Mouse (Mus musculus) heart, embryonic 15.5 days (tissue): ENCODE data around the gene Golph3. TPM values are rescaled to one million over a fixed set of nuclear protein-coding genes. Genes with fewer than 3 reads are reported as not detected.

Experiments used
- ATAC-seq: fragments of 200-750 bp; cut with Nextera tagmentation; replicated peaks from 2 replicates; pipeline ENCODE4 v1.8.0; 2017; ENCODE audit warnings: low read depth, moderate TSS enrichment; ENCODE audit not compliant: insufficient number of reproducible peaks, insufficient read depth, low FRiP score
- H3K27ac ChIP-seq: fragments of 300-500 bp; sonication (generic); 2 replicates; pipeline ENCODE4 v1.5.1; 2015; ENCODE audit warnings: mild to moderate bottlenecking, inconsistent platforms
- H3K27me3 ChIP-seq: fragments of 300-500 bp; sonication (generic); 2 replicates; pipeline ENCODE4 v1.6.1; 2015; ENCODE audit warnings: inconsistent platforms
- H3K36me3 ChIP-seq: fragments of 300-500 bp; sonication (generic); 2 replicates; pipeline ENCODE4 v1.6.1; 2015; ENCODE audit warnings: mild to moderate bottlenecking, inconsistent platforms
- H3K4me1 ChIP-seq: fragments of 300-500 bp; sonication (generic); replicated peaks from 2 replicates; pipeline ENCODE4 v1.6.1; 2015; ENCODE audit warnings: inconsistent platforms
- H3K4me2 ChIP-seq: fragments of 300-500 bp; sonication (generic); 2 replicates; pipeline ENCODE4 v1.6.1; 2015; ENCODE audit warnings: inconsistent platforms, mild to moderate bottlenecking, moderate library complexity
- H3K4me3 ChIP-seq: fragments of 300-500 bp; sonication (generic); 2 replicates; pipeline ENCODE4 v1.5.1; 2015; ENCODE audit warnings: mild to moderate bottlenecking, inconsistent platforms
- H3K9ac ChIP-seq: fragments of 300-500 bp; sonication (generic); 2 replicates; pipeline ENCODE4 v1.6.1; 2015; ENCODE audit warnings: mild to moderate bottlenecking, inconsistent platforms
- H3K9me3 ChIP-seq: fragments of 300-500 bp; sonication (generic); replicated peaks from 2 replicates; pipeline ENCODE4 v1.6.1; 2016; ENCODE audit warnings: inconsistent platforms
- WGBS: fragments of 180-500 bp; shearing (Covaris S2); methylation state at CpG from one replicate; pipeline ENCODE4 v1.1.7; 2015; ENCODE audit warnings: mixed read lengths; 5-methylcytosine and 5-hydroxymethylcytosine counted together
- polyA plus RNA-seq: library from polyadenylated mRNA; unstranded; fragments of >200 nt; fragmentation: Nextera tagmentation; extraction: Ambion mirVana; gene quantifications from 2 replicates; pipeline ENCODE4 v1.2.1, GENCODE M21; 2015

The Golph3 gene
- polyA plus RNA-seq, 1 experiment from 2014 or later, result 62.7 TPM

DNA sequence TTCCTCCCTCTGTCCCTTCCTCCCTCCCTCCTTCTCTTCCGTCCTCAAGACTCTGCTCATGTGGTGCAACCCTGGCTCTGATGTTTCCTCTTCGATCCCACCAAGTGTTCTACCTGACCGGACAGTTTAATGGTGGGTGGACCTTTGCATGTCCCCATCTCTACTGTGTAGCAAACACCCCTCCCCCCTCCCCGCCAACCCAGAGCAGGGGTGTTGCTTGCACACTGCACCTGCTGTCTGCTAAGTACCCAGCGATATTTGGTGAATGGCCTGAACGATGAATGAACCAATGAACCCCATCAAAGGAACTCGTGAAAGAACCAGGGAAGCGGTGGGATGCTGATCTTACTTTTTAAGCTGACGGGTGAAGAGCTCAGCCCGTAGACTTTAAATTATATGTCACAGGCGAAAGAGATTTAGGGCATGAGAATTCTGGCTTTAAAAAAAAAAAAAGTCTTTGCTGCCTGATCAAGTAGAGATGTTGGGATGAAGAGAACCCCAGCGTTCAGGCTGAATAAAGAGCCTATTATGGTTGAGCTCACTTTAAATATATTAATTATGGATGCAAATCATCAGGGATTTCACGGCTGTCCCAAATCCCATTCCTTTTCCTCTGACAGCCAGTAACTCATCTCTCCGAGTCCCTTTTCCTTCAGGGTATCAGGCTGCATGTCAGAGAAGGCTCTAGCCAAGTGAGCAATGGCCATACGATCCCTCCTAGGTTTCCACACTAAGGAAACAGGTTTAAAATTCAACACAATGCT lies 67.7 kb downstream of the Golph3 start:
- Histone ChIP-seq H3K27ac (no peak overlapping the region), H3K4me2 (no peak overlapping the region), H3K9me3 (no peaks in the 10 kb centered on the region), H3K4me1 (no peaks in the 10 kb centered on the region), H3K27me3 (no peaks in the 10 kb centered on the region), H3K4me3 (no peak overlapping the region), H3K9ac (no peak overlapping the region), H3K36me3 (0 out of 2 replicates have a peak, but pooled peaks cover 5% of the 10 kb centered on the region)
- 81% methylated on average over 15 of the region's 15 CpGs for WGBS
- ATAC-seq, result no peak

DNA sequence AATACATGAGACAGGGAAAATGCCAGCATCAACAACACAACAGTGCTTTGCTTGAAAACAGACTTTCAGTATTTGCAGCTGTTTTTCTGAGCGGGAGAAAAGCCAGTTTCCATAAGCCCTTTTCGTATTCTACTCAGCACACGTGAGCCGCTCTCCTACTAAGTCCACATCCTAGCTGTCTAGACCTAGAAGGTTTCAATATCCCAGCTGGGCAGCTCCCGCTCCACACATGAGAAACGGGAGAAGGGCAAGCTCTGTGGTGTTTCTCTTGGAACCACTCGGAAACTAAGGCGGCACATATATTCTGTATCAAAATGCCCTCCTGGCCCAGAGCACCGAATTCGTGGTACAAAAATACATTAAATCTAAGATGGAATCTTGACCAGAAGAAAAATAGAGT lies 73.5 kb downstream of the Golph3 start:
- no peak for ATAC-seq
- no peaks in the 10 kb centered on the region for H3K27me3 ChIP-seq
- no peaks in the 10 kb centered on the region for H3K9me3 ChIP-seq
- no peak overlapping the region for H3K27ac ChIP-seq
- H3K4me2 ChIP-seq, result no peak overlapping the region
- H3K9ac ChIP-seq, result no peak overlapping the region
- no peak overlapping the region for H3K4me3 ChIP-seq
- H3K4me1 ChIP-seq, result no peaks in the 10 kb centered on the region
- WGBS, result 85% methylated on average over 10 of the region's 10 CpGs
- H3K36me3 ChIP-seq, result no peaks in the 10 kb centered on the region; the same call in 1 of the 2 replicates

DNA sequence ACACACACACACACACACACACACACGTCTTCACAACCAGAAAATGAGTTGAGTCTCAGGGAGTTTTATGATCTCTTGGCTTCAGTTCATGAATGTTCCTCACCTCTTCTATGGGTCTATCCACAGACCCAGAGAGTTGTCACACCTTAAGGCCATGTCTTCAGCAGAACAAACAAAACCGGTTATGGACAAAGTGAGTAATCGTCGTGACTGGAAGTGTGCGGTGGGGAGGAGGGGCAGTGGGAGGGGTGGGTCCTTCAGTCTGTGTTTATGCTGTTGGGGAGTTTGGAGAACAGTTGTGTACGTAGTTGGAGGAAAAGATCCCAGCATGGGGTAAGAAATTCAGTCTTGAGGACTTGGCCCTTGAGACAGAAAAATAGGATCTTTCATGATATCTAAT lies 75.8 kb downstream of the Golph3 start:
- H3K4me1 ChIP-seq, result no peaks in the 10 kb centered on the region
- 78% methylated on average over 6 of the region's 6 CpGs for WGBS

More for the DNA sequence above, 75.8 kb downstream of the Golph3 start:
- peaks cover 10% of the 10 kb centered on the region; the same call in 1 of the 2 replicates for H3K36me3 ChIP-seq
- H3K27me3 ChIP-seq, result no peaks in the 10 kb centered on the region
- H3K9me3 ChIP-seq, result no peaks in the 10 kb centered on the region
- H3K27ac ChIP-seq, result no peak overlapping the region
- no peak overlapping the region for H3K4me3 ChIP-seq
- H3K4me2 ChIP-seq, result no peak overlapping the region
- ATAC-seq, result no peak
- H3K9ac ChIP-seq, result no peak overlapping the region

Other genes starting within 250 kb of the Golph3 start
- gene Zfr, start 203.6 kb upstream of the Golph3 start, polyA plus RNA-seq, result 79.7 and 99.0 TPM in 2 replicates
- gene Mtmr12, start 116.4 kb upstream of the Golph3 start, polyA plus RNA-seq, result 9.5 and 14.1 TPM in 2 replicates
- 0.71 TPM in 1 of 2 replicates, not detected in the other for gene 1810049J17Rik, start 449 bp downstream of the Golph3 start, polyA plus RNA-seq